Mouse (Mus musculus): ENCODE measurements at regions not wholly inside any gene's neighbourhood (a gene's known extent, or its start where the extent isn't known, plus 50 kb on each side); places are given as distances from the start of the nearest gene placed in this dataset.
A peak's percentile ranks its signal among the peaks of the same experiment; 100 is the strongest.

DNA sequence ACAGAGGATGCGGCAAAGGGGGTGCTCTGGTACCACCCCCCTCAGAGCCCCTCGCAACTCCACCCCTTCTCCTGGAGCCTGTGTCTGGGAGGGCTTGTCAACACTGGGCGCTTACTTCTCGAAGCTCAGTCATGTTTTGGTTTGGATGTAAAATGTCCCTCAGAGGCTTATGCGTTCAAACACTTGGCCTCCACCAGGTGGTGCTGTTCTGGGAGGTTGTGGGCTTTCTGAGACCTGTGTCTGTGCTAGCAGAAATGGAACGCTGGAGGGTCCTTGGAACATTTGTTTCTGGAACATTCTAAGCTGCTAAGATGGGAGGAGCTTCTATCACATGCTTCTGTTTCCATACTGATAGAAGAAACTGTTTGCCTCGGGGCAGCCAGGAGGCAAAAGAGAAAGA is 102.6 kb upstream of the Klf13 start:
- Histone ChIP-seq H3K9ac (no peak overlapping the region), H3K4me2 (no peak overlapping the region), H3K4me3 (replicated peaks) (no peak overlapping the region), H3K4me1 (no peaks in the 10 kb centered on the region), H3K9me3 (replicated peaks) (no peaks in the 10 kb centered on the region), H3K27ac (no peak overlapping the region), H3K36me3 (no peaks in the 10 kb centered on the region), H3K27me3 (no peaks in the 10 kb centered on the region)
- 92% methylated on average over 7 of the region's 7 CpGs for WGBS
- ATAC-seq (replicated peaks; ENCODE audit: low FRiP score) = no peak

DNA sequence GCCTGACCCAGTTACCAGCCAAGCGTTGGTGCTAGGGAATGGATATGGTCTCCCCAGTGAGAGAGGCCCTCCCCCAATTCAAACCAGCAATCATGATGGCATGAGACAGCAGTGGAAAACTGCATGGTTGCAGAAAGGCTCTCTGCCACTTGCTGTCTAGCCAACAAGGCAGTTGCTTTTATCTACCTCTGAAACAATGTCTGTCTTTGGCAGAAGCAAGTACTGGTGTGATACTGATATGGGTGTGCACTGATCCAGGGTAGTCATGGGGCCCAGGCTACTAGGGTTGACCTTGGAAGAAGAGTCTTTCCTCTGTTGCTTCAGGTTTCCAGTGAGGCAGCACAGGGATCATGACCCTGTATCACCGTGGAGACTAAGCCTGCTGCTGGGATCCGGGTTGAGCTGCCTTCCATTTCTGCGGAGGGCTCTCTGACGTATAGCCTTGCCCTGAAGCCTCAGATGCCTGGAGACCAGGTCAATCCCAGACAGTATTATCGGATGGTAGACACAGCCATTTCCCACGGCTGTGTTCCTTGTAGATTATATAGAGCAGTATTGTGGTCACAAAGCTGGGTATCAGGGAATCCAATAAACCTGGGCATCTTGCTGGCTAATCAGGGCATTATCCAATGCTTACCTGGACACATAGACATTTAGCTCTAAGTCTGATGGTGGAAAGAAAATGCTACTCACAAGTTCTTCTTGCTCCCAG is 101.5 kb upstream of the Klf13 start:
- Histone ChIP-seq H3K4me1 (no peaks in the 10 kb centered on the region), H3K9me3 (replicated peaks) (no peaks in the 10 kb centered on the region), H3K27me3 (no peaks in the 10 kb centered on the region), H3K27ac (no peak overlapping the region), H3K36me3 (no peaks in the 10 kb centered on the region), H3K9ac (no peak overlapping the region), H3K4me3 (replicated peaks) (no peak overlapping the region), H3K4me2 (no peak overlapping the region)
- 63% methylated on average over 7 of the region's 7 CpGs for WGBS
- no peak for ATAC-seq (replicated peaks; ENCODE audit: low FRiP score)

GRCm38 (mm10) chr7:64037701-64038231 is 99.1 kb upstream of the Klf13 start:
- WGBS = 85% methylated on average over 8 of the region's 8 CpGs
- Histone ChIP-seq H3K36me3 (no peaks in the 10 kb centered on the region), H3K27ac (no peak overlapping the region), H3K27me3 (no peaks in the 10 kb centered on the region), H3K9me3 (replicated peaks) (no peaks in the 10 kb centered on the region), H3K9ac (no peak overlapping the region), H3K4me3 (replicated peaks) (no peak overlapping the region), H3K4me2 (no peak overlapping the region), H3K4me1 (peaks cover 10% of the 10 kb centered on the region)
- no peak for ATAC-seq (replicated peaks; ENCODE audit: low FRiP score)

GRCm38 (mm10) chr7:64036154-64036553 is 97.4 kb upstream of the Klf13 start:
- ATAC-seq (replicated peaks; ENCODE audit: low FRiP score) = no peak
- H3K4me1 ChIP-seq = peaks cover 10% of the 10 kb centered on the region
- H3K9me3 ChIP-seq (replicated peaks) = no peaks in the 10 kb centered on the region
- no peak overlapping the region for H3K4me2 ChIP-seq
- no peak overlapping the region for H3K27ac ChIP-seq
- H3K9ac ChIP-seq = no peak overlapping the region
- H3K27me3 ChIP-seq = no peaks in the 10 kb centered on the region
- H3K36me3 ChIP-seq = no peaks in the 10 kb centered on the region
- 94% methylated on average over 7 of the region's 7 CpGs for WGBS
- H3K4me3 ChIP-seq (replicated peaks) = no peak overlapping the region

GRCm38 (mm10) chr7:64035025-64035606 is 96.4 kb upstream of the Klf13 start:
- no peaks in the 10 kb centered on the region for H3K9me3 ChIP-seq (replicated peaks)
- no peaks in the 10 kb centered on the region for H3K36me3 ChIP-seq
- ATAC-seq (replicated peaks; ENCODE audit: low FRiP score) = no peak
- H3K27me3 ChIP-seq = no peaks in the 10 kb centered on the region
- H3K4me2 ChIP-seq = no peak overlapping the region
- 80% methylated on average over 8 of the region's 8 CpGs for WGBS
- peaks cover 10% of the 10 kb centered on the region for H3K4me1 ChIP-seq
- no peak overlapping the region for H3K27ac ChIP-seq
- no peak overlapping the region for H3K9ac ChIP-seq
- H3K4me3 ChIP-seq (replicated peaks) = no peak overlapping the region

GRCm38 (mm10) chr7:64034493-64034892 is 95.8 kb upstream of the Klf13 start:
- no peak overlapping the region for H3K4me2 ChIP-seq
- WGBS = 61% methylated on average over 1 of the region's 1 CpGs
- no peaks in the 10 kb centered on the region for H3K9me3 ChIP-seq (replicated peaks)
- H3K27me3 ChIP-seq = no peaks in the 10 kb centered on the region
- no peak overlapping the region for H3K4me3 ChIP-seq (replicated peaks)
- ATAC-seq (replicated peaks; ENCODE audit: low FRiP score) = peak; percentile 75; the same call in 1 of the 2 replicates
- no peak overlapping the region for H3K9ac ChIP-seq
- H3K36me3 ChIP-seq = no peaks in the 10 kb centered on the region
- peaks cover 10% of the 10 kb centered on the region for H3K4me1 ChIP-seq
- H3K27ac ChIP-seq = no peak overlapping the region

- H3K27me3 ChIP-seq = no peaks in the 10 kb centered on the region
- no peaks in the 10 kb centered on the region for H3K36me3 ChIP-seq
- no peak overlapping the region for H3K4me3 ChIP-seq (replicated peaks)
- H3K4me2 ChIP-seq = no peak overlapping the region
- 65% methylated on average over 2 of the region's 2 CpGs for WGBS
- H3K9me3 ChIP-seq (replicated peaks) = no peaks in the 10 kb centered on the region
- H3K9ac ChIP-seq = no peak overlapping the region
- ATAC-seq (replicated peaks; ENCODE audit: low FRiP score) = no peak
- peaks cover 10% of the 10 kb centered on the region for H3K4me1 ChIP-seq
- H3K27ac ChIP-seq = peak overlapping the region; percentile 0; the same call in 1 of the 2 replicates
Observed at GRCm38 (mm10) chr7:64033388-64033787, 94.7 kb upstream of the Klf13 start.

- no peak overlapping the region for H3K4me3 ChIP-seq (replicated peaks)
- no peak overlapping the region for H3K4me2 ChIP-seq
- no peak for ATAC-seq (replicated peaks; ENCODE audit: low FRiP score)
- H3K27me3 ChIP-seq = no peaks in the 10 kb centered on the region
- no peaks in the 10 kb centered on the region for H3K36me3 ChIP-seq
- no peaks in the 10 kb centered on the region for H3K9me3 ChIP-seq (replicated peaks)
- H3K4me1 ChIP-seq = peaks cover 10% of the 10 kb centered on the region
- no peak overlapping the region for H3K9ac ChIP-seq
- WGBS = 57% methylated on average over 9 of the region's 9 CpGs
- H3K27ac ChIP-seq = peak overlapping the region; percentile 0; the same call in 1 of the 2 replicates
Observed at GRCm38 (mm10) chr7:64032921-64033354, 94.2 kb upstream of the Klf13 start.

DNA sequence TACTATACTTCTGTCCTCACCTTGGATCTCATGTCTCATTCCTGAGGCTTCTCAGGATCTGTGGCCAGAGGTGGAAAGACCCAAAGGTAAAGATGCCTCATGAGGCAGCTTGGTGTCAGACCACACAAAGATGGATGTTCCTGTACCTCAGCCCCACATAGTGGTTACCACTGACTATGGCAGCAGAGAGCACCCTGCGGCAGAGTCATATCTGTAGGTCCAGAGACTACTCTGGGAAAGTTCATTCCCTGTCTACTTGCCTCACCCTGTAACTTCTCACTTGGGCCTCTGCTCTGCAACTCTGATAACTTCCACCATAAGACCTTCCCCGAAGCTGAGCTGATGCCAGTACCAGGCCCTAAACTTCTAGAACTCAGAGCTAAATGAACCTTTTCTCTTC is 91.9 kb upstream of the Klf13 start:
- H3K36me3 ChIP-seq = no peaks in the 10 kb centered on the region
- no peaks in the 10 kb centered on the region for H3K27me3 ChIP-seq
- no peak for ATAC-seq (replicated peaks; ENCODE audit: low FRiP score)
- H3K27ac ChIP-seq = no peak overlapping the region
- WGBS = 88% methylated on average over 2 of the region's 2 CpGs
- no peaks in the 10 kb centered on the region for H3K9me3 ChIP-seq (replicated peaks)
- H3K4me3 ChIP-seq (replicated peaks) = no peak overlapping the region
- H3K4me1 ChIP-seq = peaks cover 13% of the 10 kb centered on the region
- no peak overlapping the region for H3K4me2 ChIP-seq
- H3K9ac ChIP-seq = no peak overlapping the region

- H3K4me2 ChIP-seq = no peak overlapping the region
- H3K9ac ChIP-seq = no peak overlapping the region
- no peaks in the 10 kb centered on the region for H3K9me3 ChIP-seq (replicated peaks)
- ATAC-seq (replicated peaks; ENCODE audit: low FRiP score) = 0 out of 2 replicates have a peak, but pooled peaks have one; percentile 44
- H3K4me3 ChIP-seq (replicated peaks) = no peak overlapping the region
- H3K36me3 ChIP-seq = no peaks in the 10 kb centered on the region
- 84% methylated on average over 7 of the region's 7 CpGs for WGBS
- no peak overlapping the region for H3K27ac ChIP-seq
- 0 out of 2 replicates have a peak, but pooled peaks cover 7% of the 10 kb centered on the region for H3K4me1 ChIP-seq
- no peaks in the 10 kb centered on the region for H3K27me3 ChIP-seq
Observed at GRCm38 (mm10) chr7:64027100-64027499, 88.4 kb upstream of the Klf13 start.

- Histone ChIP-seq H3K4me2 (no peak overlapping the region), H3K9ac (no peak overlapping the region), H3K4me3 (replicated peaks) (no peak overlapping the region), H3K9me3 (replicated peaks) (no peaks in the 10 kb centered on the region), H3K36me3 (no peaks in the 10 kb centered on the region), H3K27ac (no peak overlapping the region), H3K4me1 (peaks cover 13% of the 10 kb centered on the region; the same call in 1 of the 2 replicates), H3K27me3 (no peaks in the 10 kb centered on the region)
- no peak for ATAC-seq (replicated peaks; ENCODE audit: low FRiP score)
- 94% methylated on average over 2 of the region's 2 CpGs for WGBS
Observed at GRCm38 (mm10) chr7:64025155-64025554, 86.4 kb upstream of the Klf13 start.

DNA sequence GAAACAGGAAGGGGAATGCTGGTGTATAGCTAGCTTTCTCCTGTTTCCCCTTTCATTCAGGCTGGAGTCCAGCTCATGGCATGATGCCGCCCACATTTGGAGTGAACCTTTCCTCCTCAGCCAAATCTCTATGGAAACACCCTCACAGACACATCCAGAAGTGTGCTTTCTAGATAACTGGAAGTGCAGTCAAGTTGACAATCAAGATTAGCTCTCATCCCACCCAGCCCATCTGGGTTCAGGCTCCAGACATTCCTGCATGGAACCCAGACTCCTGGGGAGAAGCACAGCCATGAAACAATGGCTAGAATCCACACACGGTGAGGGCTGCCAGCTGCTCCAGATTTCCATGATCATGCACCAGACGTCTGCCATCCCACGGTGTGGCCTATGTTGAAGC is 85.5 kb upstream of the Klf13 start:
- ATAC-seq (replicated peaks; ENCODE audit: low FRiP score) = no peak

More for the DNA sequence above, 85.5 kb upstream of the Klf13 start:
- H3K4me1 ChIP-seq = peaks cover 13% of the 10 kb centered on the region; the same call in 1 of the 2 replicates
- H3K27me3 ChIP-seq = no peaks in the 10 kb centered on the region
- H3K4me3 ChIP-seq (replicated peaks) = no peak overlapping the region
- H3K4me2 ChIP-seq = no peak overlapping the region
- no peak overlapping the region for H3K27ac ChIP-seq
- WGBS = 86% methylated on average over 4 of the region's 4 CpGs
- H3K36me3 ChIP-seq = no peaks in the 10 kb centered on the region
- no peaks in the 10 kb centered on the region for H3K9me3 ChIP-seq (replicated peaks)
- H3K9ac ChIP-seq = no peak overlapping the region
